Mouse (Mus musculus) ES-E14 (cell line): Measurements from ENCODE around the gene Agmat.

Experiments used
- CHD2 ChIP-seq: IDR thresholded peaks from 2 replicates; pipeline ENCODE4 v1.6.1; 2014; ENCODE audit warnings: mild to moderate bottlenecking, low read depth, low read length, inconsistent platforms
- MAFK ChIP-seq: IDR thresholded peaks from 2 replicates; pipeline ENCODE4 v1.6.1; 2014; ENCODE audit warnings: mild to moderate bottlenecking, low read depth, low read length, inconsistent platforms; ENCODE audit not compliant: insufficient read depth
- ZC3H11A ChIP-seq: IDR thresholded peaks from 2 replicates; pipeline ENCODE4 v1.6.1; 2012; ENCODE audit warnings: low read depth, mild to moderate bottlenecking, inconsistent platforms, low read length, borderline replicate concordance

- TF ChIP-seq ZC3H11A (no peak), MAFK (no peak), CHD2 (no peak)
Measured at GRCm38 (mm10) chr4:141786141-141786540, 39.7 kb downstream of the Agmat start.
